Mouse (Mus musculus) embryonic facial prominence, embryonic 10.5 days (tissue): ENCODE results near the gene Stk11. TPM values are rescaled to one million over a fixed set of nuclear protein-coding genes. Genes with fewer than 3 reads are reported as not detected.
"Not testable (repeated sequence)": the region's sequence is repeated elsewhere in the genome, so short reads cannot be mapped to it uniquely, and the experiment has no call there.

Source experiments
- DNase-seq: peaks from one replicate; pipeline ENCODE4 v3.0.0-alpha.2; 2017; ENCODE audit warnings: low spot score
- H3K27ac ChIP-seq: fragments of 300-500 bp; sonication (generic); replicated peaks from 2 replicates; pipeline ENCODE4 v1.5.1; 2016; ENCODE audit warnings: mild to moderate bottlenecking
- H3K27me3 ChIP-seq: fragments of 300-500 bp; sonication (generic); replicated peaks from 2 replicates; pipeline ENCODE4 v1.6.1; 2016; ENCODE audit warnings: low read depth, mild to moderate bottlenecking; ENCODE audit not compliant: poor library complexity, severe bottlenecking
- H3K36me3 ChIP-seq: fragments of 300-500 bp; sonication (generic); replicated peaks from 2 replicates; pipeline ENCODE4 v1.6.1; 2016; ENCODE audit warnings: mild to moderate bottlenecking, moderate library complexity
- H3K4me1 ChIP-seq: fragments of 300-500 bp; sonication (generic); 2 replicates; pipeline ENCODE4 v1.6.1; 2016
- H3K4me3 ChIP-seq: fragments of 300-500 bp; sonication (generic); 2 replicates; pipeline ENCODE4 v1.5.1; 2016; ENCODE audit warnings: mild to moderate bottlenecking, moderate library complexity
- H3K9me3 ChIP-seq: fragments of 300-500 bp; sonication (generic); 2 replicates; pipeline ENCODE4 v1.6.1; 2016; ENCODE audit warnings: mild to moderate bottlenecking
- WGBS: fragments of 180-500 bp; shearing (Covaris S2); methylation state at CpG from one replicate; pipeline ENCODE4 v1.1.7; 2016; 5-methylcytosine and 5-hydroxymethylcytosine counted together
- polyA plus RNA-seq: library from polyadenylated mRNA; unstranded; fragments of >200 nt; fragmentation: Nextera tagmentation; extraction: Ambion mirVana; gene quantifications from 2 replicates; pipeline ENCODE4 v1.2.1, GENCODE M21; 2016

Gene Stk11
- polyA plus RNA-seq, 1 experiment from 2014 or later: 17.5 TPM

GRCm38 (mm10) chr10:80164998-80165344, 49.4 kb downstream of the Stk11 start:
- Histone ChIP-seq H3K27me3 (no peaks in the 10 kb centered on the region), H3K4me1 (peaks cover 85% of the 10 kb centered on the region), H3K4me3 (peak overlapping the region; percentile 58), H3K27ac (peak overlapping the region; percentile 76), H3K36me3 (peaks cover 13% of the 10 kb centered on the region), H3K9me3 (no peaks in the 10 kb centered on the region)
- DNase-seq: peak; percentile 95
- under 1% methylated on average over 17 of the region's 17 CpGs for WGBS

- DNase-seq: peak; percentile 51
- peak within 1 kb of the TSS; percentile 100 for H3K27ac ChIP-seq
- peaks cover 85% of the 10 kb centered on the region for H3K4me1 ChIP-seq
- WGBS: 15% methylated on average over 20 of the region's 20 CpGs
- peak within 1 kb of the TSS; percentile 94 for H3K4me3 ChIP-seq
- H3K36me3 ChIP-seq: peaks cover 19% of the 10 kb centered on the region
- H3K27me3 ChIP-seq: no peaks in the 10 kb centered on the region
- no peaks in the 10 kb centered on the region for H3K9me3 ChIP-seq
Measured at GRCm38 (mm10) chr10:80165392-80166128, 50.0 kb downstream of the Stk11 start, which contains the start of gene Cirbp. TSS of gene Cirbp (plus strand) at chr10:80165985.

GRCm38 (mm10) chr10:80166136-80166535, 50.5 kb downstream of the Stk11 start:
- 82% methylated on average over 4 of the region's 4 CpGs for WGBS
- peak overlapping the region; percentile 100 for H3K27ac ChIP-seq
- not testable (repeated sequence) for H3K27me3 ChIP-seq, H3K9me3 ChIP-seq, DNase-seq
- peak overlapping the region; percentile 94 for H3K4me3 ChIP-seq
- H3K36me3 ChIP-seq: peaks cover 24% of the 10 kb centered on the region
- peaks cover 81% of the 10 kb centered on the region for H3K4me1 ChIP-seq

- peaks cover 38% of the 10 kb centered on the region for H3K36me3 ChIP-seq
- H3K27me3 ChIP-seq: no peaks in the 10 kb centered on the region
- no peaks in the 10 kb centered on the region for H3K9me3 ChIP-seq
- peak overlapping the region; percentile 100 for H3K27ac ChIP-seq
- peak overlapping the region; percentile 94 for H3K4me3 ChIP-seq
- peaks cover 79% of the 10 kb centered on the region for H3K4me1 ChIP-seq
- DNase-seq: peak; percentile 99
- WGBS: under 1% methylated on average over 55 of the region's 55 CpGs
Measured at GRCm38 (mm10) chr10:80167460-80168037, 51.9 kb downstream of the Stk11 start.

GRCm38 (mm10) chr10:80168038-80168661, 52.5 kb downstream of the Stk11 start:
- peak overlapping the region; percentile 100 for H3K27ac ChIP-seq
- peaks cover 77% of the 10 kb centered on the region for H3K4me1 ChIP-seq
- no peaks in the 10 kb centered on the region for H3K9me3 ChIP-seq
- under 1% methylated on average over 48 of the region's 48 CpGs for WGBS
- DNase-seq: peak; percentile 97
- H3K4me3 ChIP-seq: peak overlapping the region; percentile 94
- peaks cover 39% of the 10 kb centered on the region for H3K36me3 ChIP-seq
- no peaks in the 10 kb centered on the region for H3K27me3 ChIP-seq

- Histone ChIP-seq H3K27ac (peak overlapping the region; percentile 100; the same call in 1 of the 2 replicates), H3K4me3 (peak overlapping the region; percentile 94), H3K4me1 (peaks cover 73% of the 10 kb centered on the region), H3K9me3 (no peaks in the 10 kb centered on the region), H3K27me3 (no peaks in the 10 kb centered on the region), H3K36me3 (peaks cover 39% of the 10 kb centered on the region)
- 79% methylated on average over 1 of the region's 1 CpGs for WGBS
- DNase-seq: no peak
Measured at GRCm38 (mm10) chr10:80169070-80169469, 53.5 kb downstream of the Stk11 start.

GRCm38 (mm10) chr10:80169651-80170050, 54.0 kb downstream of the Stk11 start:
- no peaks in the 10 kb centered on the region for H3K9me3 ChIP-seq
- 93% methylated on average over 7 of the region's 7 CpGs for WGBS
- no peak for DNase-seq
- H3K4me1 ChIP-seq: peaks cover 72% of the 10 kb centered on the region
- peaks cover 39% of the 10 kb centered on the region for H3K36me3 ChIP-seq
- H3K27ac ChIP-seq: no peak overlapping the region
- H3K27me3 ChIP-seq: no peaks in the 10 kb centered on the region
- H3K4me3 ChIP-seq: peak overlapping the region; percentile 94

- 97% methylated on average over 16 of the region's 16 CpGs for WGBS
- H3K36me3 ChIP-seq: peaks cover 39% of the 10 kb centered on the region
- no peak overlapping the region for H3K27ac ChIP-seq
- H3K4me1 ChIP-seq: peaks cover 72% of the 10 kb centered on the region
- 0 out of 2 replicates have a peak overlapping the region, but pooled peaks have one; percentile 21 for H3K4me3 ChIP-seq
- DNase-seq: no peak
- H3K9me3 ChIP-seq: no peaks in the 10 kb centered on the region
- H3K27me3 ChIP-seq: no peaks in the 10 kb centered on the region
Measured at GRCm38 (mm10) chr10:80170052-80170451, 54.4 kb downstream of the Stk11 start.

- Histone ChIP-seq H3K27me3 (no peaks in the 10 kb centered on the region), H3K4me3 (peak overlapping the region; percentile 21; the same call in 1 of the 2 replicates), H3K4me1 (peaks cover 72% of the 10 kb centered on the region), H3K36me3 (peaks cover 39% of the 10 kb centered on the region), H3K27ac (no peak overlapping the region), H3K9me3 (no peaks in the 10 kb centered on the region)
- WGBS: 95% methylated on average over 19 of the region's 19 CpGs
- DNase-seq: no peak
Measured at GRCm38 (mm10) chr10:80170601-80171021, 55.0 kb downstream of the Stk11 start.

- Histone ChIP-seq H3K36me3 (peaks cover 39% of the 10 kb centered on the region), H3K27me3 (no peaks in the 10 kb centered on the region), H3K9me3 (no peaks in the 10 kb centered on the region), H3K27ac (no peak overlapping the region), H3K4me3 (peak overlapping the region; percentile 67; the same call in 1 of the 2 replicates), H3K4me1 (peaks cover 73% of the 10 kb centered on the region)
- DNase-seq: no peak
- 92% methylated on average over 15 of the region's 15 CpGs for WGBS
Measured at GRCm38 (mm10) chr10:80171252-80171651, 55.6 kb downstream of the Stk11 start.

- DNase-seq: no peak
- H3K4me1 ChIP-seq: peaks cover 71% of the 10 kb centered on the region
- H3K9me3 ChIP-seq: no peaks in the 10 kb centered on the region
- peaks cover 39% of the 10 kb centered on the region for H3K36me3 ChIP-seq
- H3K27ac ChIP-seq: peak overlapping the region; percentile 87
- H3K4me3 ChIP-seq: peak overlapping the region; percentile 67
- WGBS: 88% methylated on average over 45 of the region's 45 CpGs
- H3K27me3 ChIP-seq: no peaks in the 10 kb centered on the region
Measured at GRCm38 (mm10) chr10:80171760-80172526, 56.3 kb downstream of the Stk11 start.
